Mouse (Mus musculus): ENCODE measurements at regions not wholly inside any gene's neighbourhood (a gene's known extent, or its start where the extent isn't known, plus 50 kb on each side); places are given as distances from the start of the nearest gene placed in this dataset.

DNA sequence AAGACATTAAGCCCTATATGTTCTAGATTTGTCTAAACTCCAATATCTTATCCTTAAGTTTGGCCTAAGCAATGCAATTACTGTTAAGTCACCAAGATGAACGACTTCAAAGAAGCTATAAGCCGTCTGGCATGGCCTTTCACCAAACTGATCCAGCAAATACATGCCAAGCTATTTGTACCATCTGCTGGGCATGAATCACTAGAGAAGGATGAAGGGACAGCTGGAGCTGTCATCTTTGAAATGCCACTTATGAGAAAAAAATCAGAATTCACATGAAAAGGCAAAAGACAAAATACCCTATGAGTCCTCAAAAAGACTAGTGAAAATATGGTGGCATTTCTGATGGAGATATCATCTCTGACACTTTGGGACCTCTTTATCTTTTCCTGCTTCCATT is 430.3 kb upstream of the Steap1 start:
- peak; percentile 9 for DNase-seq

DNA sequence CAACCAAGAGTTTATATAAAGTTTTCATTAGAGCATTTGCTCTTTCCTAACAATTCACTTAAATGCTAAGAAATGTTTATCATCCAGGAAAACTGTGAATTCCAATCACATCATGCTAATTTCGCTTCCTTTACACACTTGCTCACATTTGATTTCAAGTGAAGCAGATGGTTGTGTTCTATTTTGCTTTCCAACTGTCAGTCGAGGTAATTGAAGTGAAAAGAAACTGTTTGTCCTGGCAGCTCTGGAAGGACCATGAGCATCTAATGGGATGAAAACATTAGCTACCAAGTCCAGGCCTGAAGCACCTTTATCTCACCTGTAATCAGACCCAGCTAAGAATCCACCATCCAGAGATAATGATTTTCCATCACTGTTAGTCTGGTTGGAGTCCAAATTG is 418.9 kb upstream of the Steap1 start:
- DNase-seq = peak; percentile 6

DNA sequence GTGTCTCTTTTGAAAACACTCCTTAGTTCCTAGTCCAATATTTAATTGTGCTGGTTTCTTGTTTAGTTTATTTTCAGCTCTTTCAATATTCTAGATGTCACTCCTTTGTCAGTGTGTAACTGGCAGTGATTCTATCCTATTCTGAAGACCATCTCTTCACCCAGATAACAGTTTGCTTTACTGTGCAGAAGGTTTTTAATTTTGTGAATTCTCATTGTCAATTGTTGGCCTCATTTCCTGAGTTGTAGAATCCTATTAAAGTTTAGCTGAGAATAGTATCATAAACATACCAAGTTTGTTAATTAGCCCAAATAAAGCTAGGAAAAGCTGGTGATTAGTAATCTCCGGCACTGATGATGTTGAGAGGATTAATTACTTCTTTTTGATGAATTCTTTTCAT is 418.4 kb upstream of the Steap1 start:
- peak; percentile 6 for DNase-seq
